Mouse (Mus musculus) small intestine, adult 2 months (tissue): ENCODE results near the gene Cep112. TPM values are rescaled to one million over a fixed set of nuclear protein-coding genes. Genes with fewer than 3 reads are reported as not detected.

Source experiments
- H3K27ac ChIP-seq: fragments of 200-500 bp; 2 replicates; pipeline ENCODE4 v1.5.1; 2012; ENCODE audit warnings: low read depth, low read length, control low read depth, inconsistent platforms; ENCODE audit not compliant: insufficient read depth
- H3K27me3 ChIP-seq: fragments of 200-500 bp; 2 replicates; pipeline ENCODE4 v1.6.1; 2012; ENCODE audit warnings: mild to moderate bottlenecking, moderate library complexity, low read length, inconsistent platforms; ENCODE audit not compliant: control insufficient read depth, insufficient read depth
- H3K36me3 ChIP-seq: fragments of 200-500 bp; 2 replicates; pipeline ENCODE4 v1.6.1; 2012; ENCODE audit warnings: mild to moderate bottlenecking, low read length, control low read depth, inconsistent platforms; ENCODE audit not compliant: control insufficient read depth, insufficient read depth
- H3K4me1 ChIP-seq: fragments of 200-500 bp; 2 replicates; pipeline ENCODE4 v1.6.1; 2012; ENCODE audit warnings: low read length, inconsistent platforms, mixed read lengths; ENCODE audit not compliant: control insufficient read depth, insufficient read depth, insufficient read length
- H3K4me3 ChIP-seq: fragments of 200-500 bp; 2 replicates; pipeline ENCODE4 v1.5.1; 2012; ENCODE audit warnings: low read depth, mild to moderate bottlenecking, control low read depth, inconsistent platforms, low read length, moderate library complexity
- CTCF ChIP-seq: fragments of 200-500 bp; IDR thresholded peaks from 2 replicates; pipeline ENCODE4 v1.5.1; 2012; ENCODE audit warnings: low read depth, mild to moderate bottlenecking, control low read depth, inconsistent platforms, low read length, moderate library complexity, mixed read lengths; ENCODE audit not compliant: insufficient replicate concordance, insufficient read length; ENCODE audit errors: extremely low read depth
- POLR2A ChIP-seq: fragments of 200-500 bp; IDR thresholded peaks from 2 replicates; pipeline ENCODE4 v1.6.1; 2012; ENCODE audit warnings: low read depth, mild to moderate bottlenecking, control low read depth, inconsistent platforms, low read length, moderate library complexity
- WGBS: fragments of 180-500 bp; shearing (Covaris S2); methylation state at CpG from one replicate; pipeline ENCODE4 v1.1.7; 2018; 5-methylcytosine and 5-hydroxymethylcytosine counted together
- polyA plus RNA-seq: library from polyadenylated mRNA; depleted of rRNA; stranded (reverse); fragments of >200 nt; gene quantifications from 2 replicates; pipeline ENCODE4 v1.2.3, GENCODE M21; 2012

Gene Cep112
- polyA plus RNA-seq, 1 experiment = 0.19 TPM

- no peaks in the 10 kb centered on the region for H3K36me3 ChIP-seq
- no peak for TF ChIP-seq POLR2A
- no peak for TF ChIP-seq CTCF
- 31% methylated on average over 3 of the region's 3 CpGs for WGBS
Observed at GRCm38 (mm10) chr11:108449811-108450210, 24.8 kb downstream of the Cep112 start.

GRCm38 (mm10) chr11:108459599-108459998 lies 34.6 kb downstream of the Cep112 start:
- no peak overlapping the region for H3K27ac ChIP-seq
- no peak for TF ChIP-seq POLR2A
- TF ChIP-seq CTCF = no peak
- H3K27me3 ChIP-seq = no peaks in the 10 kb centered on the region
- no peaks in the 10 kb centered on the region for H3K36me3 ChIP-seq
- 81% methylated on average over 3 of the region's 3 CpGs for WGBS
- no peak overlapping the region for H3K4me3 ChIP-seq
- H3K4me1 ChIP-seq = no peaks in the 10 kb centered on the region

More at GRCm38 (mm10) chr11:108449811-108450210, 24.8 kb downstream of the Cep112 start:
- Histone ChIP-seq H3K4me3 (no peak overlapping the region), H3K27me3 (no peaks in the 10 kb centered on the region), H3K4me1 (no peaks in the 10 kb centered on the region), H3K27ac (no peak overlapping the region)

- no peak for TF ChIP-seq CTCF
- H3K36me3 ChIP-seq = no peaks in the 10 kb centered on the region
- H3K4me1 ChIP-seq = no peaks in the 10 kb centered on the region
- 84% methylated on average over 8 of the region's 8 CpGs for WGBS
- no peak overlapping the region for H3K4me3 ChIP-seq
- H3K27ac ChIP-seq = no peak overlapping the region
- H3K27me3 ChIP-seq = no peaks in the 10 kb centered on the region
Observed at GRCm38 (mm10) chr11:108464138-108464537, 39.1 kb downstream of the Cep112 start.

GRCm38 (mm10) chr11:108464715-108465301 lies 39.8 kb downstream of the Cep112 start:
- Histone ChIP-seq H3K4me3 (no peak overlapping the region), H3K27me3 (no peaks in the 10 kb centered on the region), H3K27ac (no peak overlapping the region), H3K4me1 (no peaks in the 10 kb centered on the region), H3K36me3 (no peaks in the 10 kb centered on the region)
- 95% methylated on average over 4 of the region's 4 CpGs for WGBS
- TF ChIP-seq CTCF (no peak), POLR2A (no peak)

- TF ChIP-seq POLR2A (no peak), CTCF (no peak)
- H3K27me3 ChIP-seq = no peaks in the 10 kb centered on the region
- whole genome bisulfite sequencing = 86% methylated on average over 7 of the region's 7 CpGs
Observed at GRCm38 (mm10) chr11:108475738-108476137, 50.7 kb downstream of the Cep112 start.

GRCm38 (mm10) chr11:108476226-108476625 lies 51.2 kb downstream of the Cep112 start:
- H3K27ac ChIP-seq = no peak overlapping the region
- H3K27me3 ChIP-seq = no peaks in the 10 kb centered on the region
- no peak overlapping the region for H3K4me3 ChIP-seq
- TF ChIP-seq POLR2A (no peak), CTCF (no peak)
- 85% methylated on average over 1 of the region's 1 CpGs for WGBS
- no peaks in the 10 kb centered on the region for H3K36me3 ChIP-seq
- no peaks in the 10 kb centered on the region for H3K4me1 ChIP-seq

More at GRCm38 (mm10) chr11:108475738-108476137, 50.7 kb downstream of the Cep112 start:
- Histone ChIP-seq H3K27ac (no peak overlapping the region), H3K4me1 (no peaks in the 10 kb centered on the region), H3K36me3 (no peaks in the 10 kb centered on the region), H3K4me3 (no peak overlapping the region)

- Histone ChIP-seq H3K4me1 (no peaks in the 10 kb centered on the region), H3K4me3 (no peak overlapping the region), H3K27ac (no peak overlapping the region), H3K36me3 (no peaks in the 10 kb centered on the region), H3K27me3 (no peaks in the 10 kb centered on the region)
- 82% methylated on average over 4 of the region's 4 CpGs for WGBS
- TF ChIP-seq CTCF (no peak), POLR2A (no peak)
Observed at GRCm38 (mm10) chr11:108483976-108484375, 59.0 kb downstream of the Cep112 start.

GRCm38 (mm10) chr11:108488256-108488655 lies 63.3 kb downstream of the Cep112 start:
- Histone ChIP-seq H3K36me3 (no peaks in the 10 kb centered on the region), H3K4me1 (no peaks in the 10 kb centered on the region), H3K27me3 (no peaks in the 10 kb centered on the region), H3K4me3 (no peak overlapping the region), H3K27ac (no peak overlapping the region)
- no peak for TF ChIP-seq POLR2A
- TF ChIP-seq CTCF = no peak
- 88% methylated on average over 2 of the region's 2 CpGs for WGBS
